Mouse (Mus musculus): Measurements from ENCODE around the gene P4hb. TPM values are rescaled to one million over a fixed set of nuclear protein-coding genes. Genes with fewer than 3 reads are reported as not detected.
"Not testable (repeated sequence)": the region's sequence is repeated elsewhere in the genome, so short reads cannot be mapped to it uniquely, and the experiment has no call there.

Gene P4hb
- total RNA-seq, 2 experiments from 2014 or later, result 136 to 138 TPM

GRCm38 (mm10) chr11:120576365-120576981, 3.4 kb upstream of the P4hb start:
- no peak for DNase-seq (ENCODE audit: extremely low spot score in 1 of 2, low spot score in 2 of 2)
- intact Hi-C loops (cut with DNase I), result no loop called here

DNA sequence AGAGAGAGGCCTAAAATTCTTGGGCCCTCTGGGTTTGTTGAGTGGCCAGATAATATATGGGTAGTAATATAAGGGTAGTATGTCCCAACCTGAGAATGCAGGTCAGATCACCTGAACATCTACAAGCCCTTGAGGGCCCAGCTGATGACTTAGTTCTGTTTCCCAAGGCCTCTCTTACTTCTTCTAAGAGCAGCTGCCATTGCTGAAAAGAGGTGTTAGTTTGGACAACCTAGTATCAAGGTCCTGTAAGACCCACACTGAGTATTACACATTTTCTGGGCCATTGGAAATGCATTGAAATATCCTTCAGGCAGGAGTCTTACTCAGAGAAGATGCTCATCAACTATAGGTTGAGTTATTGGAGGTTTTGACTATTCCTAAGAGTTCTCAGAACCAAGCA, 2.9 kb upstream of the P4hb start:
- intact Hi-C loops (cut with DNase I), result no loop called here
- DNase-seq (ENCODE audit: extremely low spot score in 1 of 2, low spot score in 2 of 2), result no peak

DNA sequence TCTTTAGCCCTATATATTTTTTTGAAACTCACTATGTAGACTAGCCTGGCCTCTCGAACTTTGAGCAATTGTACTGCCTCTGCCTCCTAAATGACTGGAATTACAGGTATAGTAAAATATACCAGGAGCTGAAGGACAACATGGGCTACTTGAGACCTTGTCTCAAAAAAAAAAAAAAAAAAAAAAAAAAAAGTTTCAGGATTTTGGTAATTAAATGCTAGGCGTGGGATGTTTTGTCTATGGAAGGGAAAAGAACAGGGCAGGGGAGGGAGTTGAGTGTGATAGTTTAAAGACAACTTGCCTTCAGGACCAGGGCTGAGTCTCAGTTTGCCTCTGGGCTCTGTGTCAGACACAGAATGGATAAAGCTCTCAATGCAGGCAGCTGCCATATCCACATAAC, 2.0 kb upstream of the P4hb start:
- no peak for DNase-seq (ENCODE audit: extremely low spot score in 1 of 2, low spot score in 2 of 2)
- intact Hi-C loops (cut with DNase I), result no loop called here

- intact Hi-C loops (cut with DNase I), result no loop called here
- no peak for DNase-seq (ENCODE audit: extremely low spot score in 1 of 2, low spot score in 2 of 2)
Measured at GRCm38 (mm10) chr11:120574278-120574600, 1.2 kb upstream of the P4hb start.

- intact Hi-C loops (cut with DNase I), result loop anchor here (2.0 kb wide), 1 partner anchor 55 kb away; no protein-coding TSS in a partner anchor
- no peak for DNase-seq (ENCODE audit: extremely low spot score in 1 of 2, low spot score in 2 of 2)
Measured at GRCm38 (mm10) chr11:120573585-120574277, 678 bp upstream of the P4hb start.

- intact Hi-C loops (cut with DNase I), result loop anchor here (2.0 kb wide), 1 partner anchor 54 kb away; no protein-coding TSS in a partner anchor
- DNase-seq (ENCODE audit: extremely low spot score in 1 of 2, low spot score in 2 of 2), result no peak
Measured at GRCm38 (mm10) chr11:120572417-120572751, 669 bp downstream of the P4hb start.

DNA sequence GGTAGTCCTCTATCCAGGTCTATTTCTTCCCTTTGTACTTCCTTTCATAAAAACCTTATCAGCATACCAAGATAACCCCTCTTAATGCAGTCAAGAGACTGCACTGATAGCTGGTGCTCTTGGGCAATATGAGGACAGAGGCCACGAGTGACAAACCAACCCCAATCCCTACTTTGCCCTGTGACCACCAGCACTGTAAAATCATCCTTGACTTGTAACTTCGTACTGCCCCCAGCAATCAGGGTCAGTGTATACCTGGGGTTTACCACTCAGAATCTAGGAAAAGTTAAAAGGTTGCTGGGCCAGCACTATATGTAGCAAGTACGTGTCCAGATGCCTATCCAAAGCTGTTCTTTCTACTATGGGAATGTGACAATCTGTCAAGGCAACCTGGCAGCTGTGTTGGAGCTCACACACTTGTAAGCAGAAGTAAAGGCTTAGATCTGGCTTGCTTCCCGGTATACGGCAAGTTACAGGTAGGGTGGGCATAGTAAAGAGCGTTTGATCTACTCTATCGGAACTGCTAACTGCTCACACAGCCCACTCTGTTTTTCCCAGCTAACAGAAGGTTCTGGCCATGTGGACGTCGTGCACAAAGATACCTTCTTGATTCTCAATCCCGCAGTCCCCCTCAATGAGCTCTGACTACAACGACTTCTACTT, 1.2 kb downstream of the P4hb start:
- no peak for DNase-seq (ENCODE audit: extremely low spot score in 1 of 2, low spot score in 2 of 2)
- intact Hi-C loops (cut with DNase I), result loop anchor here (2.0 kb wide), 1 partner anchor 53 kb away; no protein-coding TSS in a partner anchor

GRCm38 (mm10) chr11:120571122-120571521, 1.9 kb downstream of the P4hb start:
- no peak for DNase-seq (ENCODE audit: extremely low spot score in 1 of 2, low spot score in 2 of 2)
- intact Hi-C loops (cut with DNase I), result no loop called here

DNA sequence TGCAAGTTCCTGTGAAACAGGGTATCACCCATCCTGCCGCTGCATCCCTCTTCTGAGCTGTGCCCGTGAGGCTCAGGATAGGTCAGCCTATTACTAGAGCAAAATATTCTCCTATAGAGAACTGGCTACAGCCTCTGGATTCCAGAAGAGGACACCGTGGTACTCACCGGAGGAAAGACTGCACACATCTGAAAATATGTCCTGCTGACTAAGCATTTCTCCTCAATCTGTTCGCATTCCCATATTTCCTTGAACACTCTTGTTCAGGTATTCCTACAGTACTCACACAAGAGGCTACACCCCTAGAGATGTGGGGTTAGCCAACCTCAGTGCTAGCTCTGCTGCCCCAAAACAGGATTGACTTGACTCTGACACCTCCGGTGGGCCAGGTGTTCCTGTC, 4.7 kb downstream of the P4hb start:
- intact Hi-C loops (cut with DNase I), result no loop called here

GRCm38 (mm10) chr11:120565114-120565513, 7.9 kb downstream of the P4hb start:
- intact Hi-C loops (cut with DNase I), result no loop called here
- no peak for DNase-seq (ENCODE audit: extremely low spot score in 1 of 2, low spot score in 2 of 2)

More for the DNA sequence above, 4.7 kb downstream of the P4hb start:
- no peak for DNase-seq (ENCODE audit: extremely low spot score in 1 of 2, low spot score in 2 of 2)

GRCm38 (mm10) chr11:120562949-120563348, 10.1 kb downstream of the P4hb start:
- intact Hi-C loops (cut with DNase I), result no loop called here
- DNase-seq (ENCODE audit: extremely low spot score in 1 of 2, low spot score in 2 of 2), result no peak

- intact Hi-C loops (cut with DNase I), result no loop called here
- DNase-seq (ENCODE audit: extremely low spot score in 1 of 2, low spot score in 2 of 2), result no peak
Measured at GRCm38 (mm10) chr11:120560952-120561728, 11.9 kb downstream of the P4hb start.

DNA sequence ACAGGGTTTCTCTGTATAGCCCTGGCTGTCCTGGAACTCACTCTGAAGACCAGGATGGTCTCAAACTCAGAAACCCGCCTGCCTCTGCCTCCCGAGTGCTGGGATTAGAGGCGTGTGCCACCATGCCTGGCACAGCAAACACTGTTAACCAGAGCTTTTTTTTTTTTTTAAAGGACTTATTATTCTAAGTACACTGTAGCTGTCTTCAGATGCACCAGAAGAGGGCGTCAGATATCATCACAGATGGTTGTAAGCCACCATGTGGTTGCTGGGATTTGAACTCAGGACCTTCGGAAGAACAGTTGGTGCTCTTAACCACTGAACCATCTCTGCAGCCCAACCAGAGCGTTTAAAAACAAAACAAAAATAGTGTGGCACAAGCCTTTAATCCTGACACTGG, 14.2 kb downstream of the P4hb start:
- DNase-seq (ENCODE audit: extremely low spot score in 1 of 2, low spot score in 2 of 2); intact Hi-C loops (cut with DNase I): not testable (repeated sequence)

- intact Hi-C loops (cut with DNase I), result no loop called here
Measured at GRCm38 (mm10) chr11:120555260-120555659, 17.8 kb downstream of the P4hb start.

DNA sequence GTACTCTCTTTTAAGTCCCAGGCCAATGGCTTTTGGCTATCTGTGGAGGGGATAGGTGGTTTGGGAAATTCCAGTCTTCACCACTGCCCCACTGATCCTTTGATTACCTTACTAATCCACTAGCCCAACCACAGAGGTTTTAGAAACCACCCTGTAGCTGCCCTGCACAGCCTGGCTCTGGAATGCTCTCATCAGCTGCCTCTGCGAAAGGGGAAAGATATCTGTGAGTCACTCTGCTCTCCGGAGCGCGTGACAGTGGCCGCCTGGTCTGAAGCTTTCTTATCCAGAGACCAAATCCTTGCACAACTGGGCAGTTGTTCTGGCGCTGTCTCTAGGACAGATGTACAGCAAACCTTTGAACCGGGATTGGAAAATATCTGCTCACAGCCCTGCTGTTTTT, 18.2 kb downstream of the P4hb start:
- no peak for DNase-seq (ENCODE audit: extremely low spot score in 1 of 2, low spot score in 2 of 2)
- intact Hi-C loops (cut with DNase I), result no loop called here

More at GRCm38 (mm10) chr11:120555260-120555659, 17.8 kb downstream of the P4hb start:
- DNase-seq (ENCODE audit: extremely low spot score in 1 of 2, low spot score in 2 of 2), result no peak

DNA sequence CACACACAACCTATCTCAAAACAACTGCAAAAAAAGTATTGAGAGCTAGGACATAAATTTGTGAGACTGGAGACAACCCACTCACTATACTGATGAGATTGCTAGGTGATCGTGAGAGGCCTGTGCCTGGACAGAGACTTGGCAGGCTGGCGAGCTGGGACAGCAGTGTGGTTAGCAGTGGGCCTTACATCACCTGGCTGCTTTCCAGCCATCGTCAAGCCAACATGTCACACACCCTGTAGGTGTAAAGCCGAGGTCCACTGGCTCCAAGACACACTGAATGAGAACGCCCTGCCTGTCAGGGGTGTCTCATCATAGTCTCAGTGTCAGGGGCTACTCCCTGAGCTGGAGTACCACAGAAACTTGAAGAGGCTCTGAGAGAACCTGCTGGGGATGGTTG, 20.3 kb downstream of the P4hb start:
- intact Hi-C loops (cut with DNase I), result no loop called here
- DNase-seq (ENCODE audit: extremely low spot score in 1 of 2, low spot score in 2 of 2), result no peak

GRCm38 (mm10) chr11:120550810-120551440, 22.1 kb downstream of the P4hb start, which contains the start of gene Ppp1r27:
Ppp1r27 (minus strand) TSS chr11:120551132.
- DNase-seq (ENCODE audit: extremely low spot score in 1 of 2, low spot score in 2 of 2), result no peak
- intact Hi-C loops (cut with DNase I), result no loop called here

- DNase-seq (ENCODE audit: extremely low spot score in 1 of 2, low spot score in 2 of 2), result no peak
- intact Hi-C loops (cut with DNase I), result no loop called here
Measured at GRCm38 (mm10) chr11:120549986-120550809, 22.9 kb downstream of the P4hb start.
